Mouse (Mus musculus) liver, embryonic 14.5 days (tissue): ENCODE results near the gene Ifrd1. TPM values are rescaled to one million over a fixed set of nuclear protein-coding genes. Genes with fewer than 3 reads are reported as not detected.
A peak's percentile ranks its signal among the peaks of the same experiment; 100 is the strongest.
"Not testable (repeated sequence)": the region's sequence is repeated elsewhere in the genome, so short reads cannot be mapped to it uniquely, and the experiment has no call there.

Experiments used
- ATAC-seq: fragments of 200-750 bp; cut with Nextera tagmentation; 2 replicates; pipeline ENCODE4 v1.8.0; 2017; ENCODE audit warnings: moderate number of reproducible peaks, mild to moderate bottlenecking, moderate library complexity; ENCODE audit not compliant: insufficient read depth
- DNase-seq, 3 experiments: peaks; one replicate each; pipeline ENCODE4 v3.0.0-alpha.2; 2012 to 2013; ENCODE audit warnings: low read depth in 3 of 3, low spot score in 3 of 3
- H3K27ac ChIP-seq: fragments of 300-500 bp; sonication (generic); 2 replicates; pipeline ENCODE4 v1.5.1; 2014; ENCODE audit warnings: moderate library complexity, mild to moderate bottlenecking, control low read depth, inconsistent platforms
- H3K27me3 ChIP-seq: fragments of 300-500 bp; sonication (generic); 2 replicates; pipeline ENCODE4 v1.6.1; 2014; ENCODE audit warnings: mild to moderate bottlenecking, low read length, moderate library complexity; ENCODE audit not compliant: control insufficient read depth, insufficient read depth
- H3K36me3 ChIP-seq: fragments of 300-500 bp; sonication (generic); replicated peaks from 2 replicates; pipeline ENCODE4 v1.6.1; 2014; ENCODE audit warnings: low read depth; ENCODE audit not compliant: control insufficient read depth, insufficient read depth
- H3K4me1 ChIP-seq, 2 experiments: fragments of 200-500 bp in 1 of 2; fragments of 300-500 bp in 1 of 2; sonication (generic) in 1 of 2; replicated peaks; 2 replicates each; pipeline ENCODE4 v1.6.1; 2012 to 2014; ENCODE audit warnings: antibody characterized with exemption in 1 of 2, inconsistent platforms in 1 of 2, low read length in 1 of 2; ENCODE audit not compliant: control insufficient read depth in 2 of 2, insufficient read depth in 2 of 2
- H3K4me2 ChIP-seq: fragments of 300-500 bp; sonication (generic); 2 replicates; pipeline ENCODE4 v1.6.1; 2014; ENCODE audit warnings: low read depth, mild to moderate bottlenecking, control low read depth, moderate library complexity
- H3K4me3 ChIP-seq, 2 experiments: fragments of 200-500 bp in 1 of 2; fragments of 300-500 bp in 1 of 2; sonication (generic) in 1 of 2; 2 replicates each; pipeline ENCODE4 v1.5.1; 2012 to 2014; ENCODE audit warnings: low read depth in 2 of 2, low read length in 2 of 2, mild to moderate bottlenecking in 2 of 2, control low read depth in 1 of 2, inconsistent platforms in 1 of 2, moderate library complexity in 1 of 2; ENCODE audit not compliant: insufficient read depth in 1 of 2
- H3K9ac ChIP-seq: fragments of 300-500 bp; sonication (generic); replicated peaks from 2 replicates; pipeline ENCODE4 v1.6.1; 2014; ENCODE audit warnings: mild to moderate bottlenecking, control low read depth, moderate library complexity
- H3K9me3 ChIP-seq: fragments of 300-500 bp; sonication (generic); 2 replicates; pipeline ENCODE4 v1.6.1; 2016; ENCODE audit warnings: low read length, mixed read lengths; ENCODE audit not compliant: control insufficient read depth
- CTCF ChIP-seq: IDR thresholded peaks from 2 replicates; pipeline ENCODE4 v1.5.1; 2016; ENCODE audit warnings: antibody characterized with exemption, low read depth, control low read depth
- EP300 ChIP-seq: IDR thresholded peaks from 2 replicates; pipeline ENCODE4 v1.6.1; 2016; ENCODE audit warnings: antibody characterized with exemption, low read depth
- WGBS: fragments of 180-500 bp; shearing (Covaris S2); extraction: QIAGEN DNeasy Blood & Tissue Kit; methylation state at CpG from one replicate; pipeline ENCODE4 v1.1.7; 2014; ENCODE audit not compliant: insufficient replicate concordance; 5-methylcytosine and 5-hydroxymethylcytosine counted together
- polyA plus RNA-seq, 2 experiments: library from polyadenylated mRNA; depleted of rRNA in 1 of 2; stranded (reverse) in 1 of 2; unstranded in 1 of 2; fragments of >200 nt; fragmentation: Nextera tagmentation in 1 of 2; extraction: Ambion mirVana in 1 of 2; gene quantifications; 2 replicates each; pipeline versions ENCODE4 v1.2.1 to v1.2.3; 2012 to 2014

The Ifrd1 gene
- polyA plus RNA-seq, 2 experiments: 14.1 to 53.2 TPM

DNA sequence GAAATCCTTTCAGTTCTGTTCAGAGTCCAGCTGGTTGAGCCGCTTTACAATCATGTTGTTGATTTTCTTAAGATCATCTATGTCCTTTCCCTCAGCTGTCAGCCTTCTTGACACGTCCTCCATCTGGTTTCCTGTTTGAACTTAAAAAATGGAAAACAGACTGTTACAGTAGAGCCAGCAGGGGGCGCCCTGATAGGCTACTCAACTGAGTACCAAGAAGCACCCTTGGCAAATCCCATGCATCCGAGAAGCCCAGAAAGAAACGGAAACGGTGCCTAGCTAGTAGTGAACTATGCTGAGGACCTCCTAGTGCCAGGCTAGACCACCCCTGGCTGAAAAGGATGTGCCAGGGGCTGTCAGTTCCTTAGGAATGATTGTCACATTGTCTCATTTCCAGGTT lies 71.2 kb downstream of the Ifrd1 start:
- WGBS: 31% methylated on average over 6 of the region's 6 CpGs
- DNase-seq (peak in 1 of 3 experiments; percentile 2), ATAC-seq (no peak)
- Histone ChIP-seq H3K4me2 (no peak overlapping the region), H3K9me3 (no peaks in the 10 kb centered on the region), H3K4me1 (no peaks in the 10 kb centered on the region), H3K9ac (no peak overlapping the region), H3K27ac (no peak overlapping the region), H3K36me3 (no peaks in the 10 kb centered on the region), H3K4me3 (no peak overlapping the region), H3K27me3 (no peaks in the 10 kb centered on the region)
- TF ChIP-seq EP300 (no peak), CTCF (peak; percentile 64)

DNA sequence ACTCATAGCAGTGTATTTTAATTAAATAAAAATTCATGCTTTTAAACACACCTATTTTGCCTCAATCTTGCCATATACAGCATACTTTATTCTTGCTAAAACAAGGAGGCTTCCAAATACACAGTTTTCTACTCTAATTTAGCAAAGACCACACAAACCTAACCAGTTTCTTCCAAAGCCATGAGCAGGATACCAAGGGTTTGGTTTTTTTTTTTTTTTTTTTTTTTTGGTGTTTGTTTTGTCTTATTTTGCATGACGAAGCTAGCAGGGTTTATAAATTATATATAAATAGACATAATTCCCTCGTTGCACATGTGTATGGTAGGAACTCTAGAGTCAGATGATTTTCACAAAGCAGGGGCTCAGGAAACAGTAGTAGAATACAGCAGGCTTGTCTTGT lies 72.1 kb downstream of the Ifrd1 start:
- Histone ChIP-seq H3K4me3 (no peak overlapping the region), H3K4me2 (no peak overlapping the region), H3K9ac (no peak overlapping the region), H3K27ac (no peak overlapping the region), H3K36me3 (no peaks in the 10 kb centered on the region), H3K27me3 (no peaks in the 10 kb centered on the region), H3K9me3 (no peaks in the 10 kb centered on the region), H3K4me1 (no peaks in the 10 kb centered on the region)
- ATAC-seq (no peak), DNase-seq (no peak)
- TF ChIP-seq EP300 (no peak), CTCF (no peak)
- 52% methylated on average over 2 of the region's 2 CpGs for WGBS

DNA sequence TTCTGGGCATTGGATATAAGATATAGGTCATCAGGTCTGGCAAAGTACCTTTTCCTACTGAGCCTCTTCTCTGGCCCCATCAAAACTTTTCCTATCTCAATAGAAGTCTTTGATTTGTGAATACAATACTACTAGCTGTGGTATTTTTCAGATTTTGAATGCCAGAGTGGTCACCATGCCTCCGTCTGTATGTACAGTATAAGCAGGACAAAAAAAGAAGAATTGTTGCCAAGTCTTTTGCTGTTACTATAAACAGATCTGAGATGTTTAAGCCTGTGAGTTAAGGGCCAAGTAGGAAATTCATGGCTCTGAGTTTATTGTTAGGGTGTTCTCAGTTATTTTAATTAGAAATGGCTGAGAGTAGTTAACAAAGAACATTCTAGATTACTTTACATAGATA lies 73.1 kb downstream of the Ifrd1 start:
- H3K27ac ChIP-seq, H3K4me1 ChIP-seq, H3K9me3 ChIP-seq, ATAC-seq, H3K9ac ChIP-seq, H3K27me3 ChIP-seq, H3K36me3 ChIP-seq, DNase-seq, H3K4me3 ChIP-seq, H3K4me2 ChIP-seq: not testable (repeated sequence)
- WGBS: 48% methylated on average over 1 of the region's 1 CpGs

DNA sequence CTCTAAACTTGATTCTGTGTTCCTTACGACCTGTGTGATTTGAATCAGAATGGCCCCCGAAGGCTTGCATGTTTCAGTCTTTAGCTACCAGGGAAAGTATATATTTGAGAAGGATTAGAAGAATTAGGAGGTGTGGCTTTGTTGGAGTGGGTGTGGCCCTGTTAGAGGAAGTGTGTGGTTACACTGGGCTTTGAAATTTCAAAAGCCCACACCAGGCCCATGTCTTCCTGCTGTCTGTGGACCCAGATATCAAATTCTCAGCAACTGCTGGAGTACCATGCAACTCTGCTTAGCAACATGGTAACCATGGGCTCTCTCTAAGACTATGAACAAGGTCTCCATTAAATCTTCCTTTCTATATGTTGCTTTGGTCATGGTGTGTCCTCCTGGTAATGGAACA lies 76.7 kb downstream of the Ifrd1 start:
- Histone ChIP-seq H3K36me3 (no peaks in the 10 kb centered on the region), H3K4me2 (no peak overlapping the region), H3K9ac (no peak overlapping the region), H3K4me1 (no peaks in the 10 kb centered on the region), H3K9me3 (no peaks in the 10 kb centered on the region), H3K27me3 (no peaks in the 10 kb centered on the region), H3K27ac (no peak overlapping the region), H3K4me3 (no peak overlapping the region)
- no peak for ATAC-seq
- no peak for DNase-seq
- WGBS: 74% methylated on average over 2 of the region's 2 CpGs
- no peak for TF ChIP-seq CTCF
- no peak for TF ChIP-seq EP300

DNA sequence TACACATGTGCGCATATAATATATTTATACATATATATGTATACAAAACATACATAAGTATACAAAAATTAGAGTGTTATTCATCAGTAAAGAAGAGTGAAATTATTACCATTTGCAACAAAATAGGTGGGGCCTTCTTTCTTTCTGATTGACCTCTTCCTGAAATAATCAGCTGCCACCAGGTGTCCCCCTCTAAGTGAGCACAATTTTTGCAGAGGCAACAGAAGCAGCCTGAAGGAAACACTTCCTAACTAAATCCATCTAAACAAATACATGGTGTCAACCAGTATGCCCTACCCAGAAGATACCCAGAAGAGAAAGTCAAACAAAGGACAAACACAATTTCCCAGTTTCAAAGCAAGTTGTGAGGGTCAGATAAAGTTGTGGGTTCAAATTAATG lies 78.6 kb downstream of the Ifrd1 start:
- Histone ChIP-seq H3K4me1 (no peaks in the 10 kb centered on the region), H3K27ac (no peak overlapping the region), H3K27me3 (no peaks in the 10 kb centered on the region), H3K9ac (no peak overlapping the region), H3K9me3 (no peaks in the 10 kb centered on the region), H3K36me3 (no peaks in the 10 kb centered on the region), H3K4me2 (no peak overlapping the region), H3K4me3 (no peak overlapping the region)
- WGBS: 80% methylated on average over 1 of the region's 1 CpGs
- ATAC-seq (no peak), DNase-seq (no peak)
- TF ChIP-seq EP300 (no peak), CTCF (no peak)

DNA sequence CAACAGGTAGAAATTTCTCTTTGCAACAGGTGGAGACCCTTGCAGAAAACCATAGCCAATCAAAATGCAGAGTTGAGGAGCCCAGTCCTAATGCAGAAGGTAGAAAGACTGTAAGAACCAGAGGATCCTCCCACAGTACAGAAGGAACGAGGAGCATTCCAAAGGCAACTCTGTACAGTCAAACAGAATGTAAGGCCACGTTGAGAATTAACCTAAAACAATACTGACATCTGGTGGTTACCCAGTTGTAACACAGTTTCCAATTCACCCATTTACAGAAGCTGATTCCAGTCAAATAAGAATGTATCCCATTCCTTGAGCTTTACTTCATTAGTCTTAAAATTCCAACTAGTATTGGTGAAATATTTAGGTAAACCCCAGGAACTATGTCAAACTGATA lies 83.7 kb downstream of the Ifrd1 start:
- H3K4me2 ChIP-seq: no peak overlapping the region
- H3K27ac ChIP-seq: no peak overlapping the region
- TF ChIP-seq CTCF (peak; percentile 45; the same call in 1 of the 2 replicates), EP300 (no peak)
- ATAC-seq: no peak
- no peaks in the 10 kb centered on the region for H3K36me3 ChIP-seq
- WGBS: 6% methylated on average over 2 of the region's 2 CpGs
- no peaks in the 10 kb centered on the region for H3K27me3 ChIP-seq
- no peak overlapping the region for H3K4me3 ChIP-seq
- H3K9me3 ChIP-seq: no peaks in the 10 kb centered on the region
- no peaks in the 10 kb centered on the region for H3K4me1 ChIP-seq
- DNase-seq: no peak
- H3K9ac ChIP-seq: no peak overlapping the region
